Mouse (Mus musculus) kidney, adult 2 months (tissue): ENCODE data around the gene Ube4b.

Experiments
- CTCF ChIP-seq: fragments of 200-500 bp; conservative IDR thresholded peaks from 2 replicates; pipeline ENCODE4 v1.5.1; 2011; ENCODE audit warnings: low read depth, mild to moderate bottlenecking, control low read depth, low read length, moderate library complexity, mixed read lengths; ENCODE audit not compliant: insufficient read depth, insufficient read length
- POLR2A ChIP-seq: fragments of 200-500 bp; IDR thresholded peaks from one replicate; pipeline ENCODE4 v1.6.1; 2011; ENCODE audit warnings: low read depth, low read length, control low read depth

DNA sequence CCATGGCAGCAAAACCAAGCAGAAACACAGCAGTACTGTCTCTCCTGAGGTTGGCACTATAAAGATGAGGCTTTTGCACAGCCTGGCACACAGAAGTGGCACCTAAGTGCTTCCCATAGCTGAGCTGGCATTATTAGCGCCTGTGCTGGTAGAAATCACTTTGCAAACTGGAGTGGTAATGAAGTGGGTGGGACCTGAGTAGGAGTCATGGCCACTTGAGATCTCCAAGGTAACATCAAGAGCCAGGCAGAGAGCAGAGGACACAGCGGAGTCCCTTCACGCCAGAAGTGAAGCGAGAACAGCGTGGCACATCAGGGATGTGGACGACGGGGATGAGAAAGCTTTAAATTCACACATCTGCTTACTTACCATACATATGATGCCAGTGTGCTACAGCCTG, 99.3 kb downstream of the Ube4b start:
- no peak for TF ChIP-seq CTCF
- TF ChIP-seq POLR2A, result no peak
